Mouse (Mus musculus) neural tube, embryonic 12.5 days (tissue): ENCODE data around the gene Lmbr1l. TPM values are rescaled to one million over a fixed set of nuclear protein-coding genes. Genes with fewer than 3 reads are reported as not detected.
A peak's percentile ranks its signal among the peaks of the same experiment; 100 is the strongest.
"Not testable (repeated sequence)": the region's sequence is repeated elsewhere in the genome, so short reads cannot be mapped to it uniquely, and the experiment has no call there.

ENCODE experiments used
- ATAC-seq: fragments of 200-750 bp; cut with Nextera tagmentation; 2 replicates; pipeline ENCODE4 v1.8.0; 2017; ENCODE audit warnings: low read depth, mild to moderate bottlenecking, moderate TSS enrichment, moderate library complexity; ENCODE audit not compliant: low FRiP score
- H3K27ac ChIP-seq: fragments of 300-500 bp; sonication (generic); 2 replicates; pipeline ENCODE4 v1.5.1; 2016
- H3K27me3 ChIP-seq: fragments of 300-500 bp; sonication (generic); replicated peaks from 2 replicates; pipeline ENCODE4 v1.6.1; 2016; ENCODE audit warnings: mild to moderate bottlenecking
- H3K36me3 ChIP-seq: fragments of 300-500 bp; sonication (generic); 2 replicates; pipeline ENCODE4 v1.6.1; 2016; ENCODE audit warnings: mild to moderate bottlenecking
- H3K4me1 ChIP-seq: fragments of 300-500 bp; sonication (generic); 2 replicates; pipeline ENCODE4 v1.6.1; 2016
- H3K4me2 ChIP-seq: fragments of 300-500 bp; sonication (generic); replicated peaks from 2 replicates; pipeline ENCODE4 v1.6.1; 2016; ENCODE audit warnings: mild to moderate bottlenecking
- H3K4me3 ChIP-seq: fragments of 300-500 bp; sonication (generic); 2 replicates; pipeline ENCODE4 v1.5.1; 2016
- H3K9ac ChIP-seq: fragments of 300-500 bp; sonication (generic); 2 replicates; pipeline ENCODE4 v1.6.1; 2016; ENCODE audit warnings: mild to moderate bottlenecking
- H3K9me3 ChIP-seq: fragments of 300-500 bp; sonication (generic); 2 replicates; pipeline ENCODE4 v1.6.1; 2016; ENCODE audit warnings: mild to moderate bottlenecking
- WGBS: fragments of 180-500 bp; shearing (Covaris S2); methylation state at CpG from one replicate; pipeline ENCODE4 v1.1.7; 2016; 5-methylcytosine and 5-hydroxymethylcytosine counted together
- polyA plus RNA-seq: library from polyadenylated mRNA; unstranded; fragments of >200 nt; fragmentation: Nextera tagmentation; extraction: Ambion mirVana; gene quantifications from 2 replicates; pipeline ENCODE4 v1.2.1, GENCODE M21; 2016

Gene Lmbr1l
- polyA plus RNA-seq, 1 experiment from 2014 or later: 40.0 TPM

GRCm38 (mm10) chr15:98933004-98933671 lies 15.1 kb upstream of the Lmbr1l start:
- not testable (repeated sequence) for H3K36me3 ChIP-seq, H3K9me3 ChIP-seq, H3K27ac ChIP-seq, H3K27me3 ChIP-seq, ATAC-seq
- WGBS: 20% methylated on average over 8 of the region's 9 CpGs
- peaks cover 17% of the 10 kb centered on the region for H3K4me1 ChIP-seq
- peak overlapping the region; percentile 74 for H3K9ac ChIP-seq
- peak overlapping the region; percentile 50 for H3K4me3 ChIP-seq
- H3K4me2 ChIP-seq: peak overlapping the region; percentile 85

GRCm38 (mm10) chr15:98930998-98931397 lies 13.0 kb upstream of the Lmbr1l start:
- H3K27me3 ChIP-seq: no peaks in the 10 kb centered on the region
- H3K9ac ChIP-seq: no peak overlapping the region
- H3K4me2 ChIP-seq: peak overlapping the region; percentile 24
- H3K4me3 ChIP-seq: no peak overlapping the region
- H3K27ac ChIP-seq: no peak overlapping the region
- H3K36me3 ChIP-seq: peaks cover 8% of the 10 kb centered on the region; the same call in 1 of the 2 replicates
- no peaks in the 10 kb centered on the region for H3K9me3 ChIP-seq
- WGBS: 81% methylated on average over 3 of the region's 3 CpGs
- peaks cover 17% of the 10 kb centered on the region for H3K4me1 ChIP-seq
- no peak for ATAC-seq

- Histone ChIP-seq H3K27me3 (no peaks in the 10 kb centered on the region), H3K9me3 (no peaks in the 10 kb centered on the region), H3K9ac (no peak overlapping the region), H3K4me3 (no peak overlapping the region), H3K36me3 (peaks cover 8% of the 10 kb centered on the region; the same call in 1 of the 2 replicates), H3K27ac (no peak overlapping the region), H3K4me1 (peaks cover 12% of the 10 kb centered on the region), H3K4me2 (no peak overlapping the region; the same call in 1 of the 2 replicates)
- ATAC-seq: no peak
- 57% methylated on average over 8 of the region's 8 CpGs for WGBS
Measured at GRCm38 (mm10) chr15:98930017-98930734, 12.1 kb upstream of the Lmbr1l start.

- Histone ChIP-seq H3K4me2 (0 out of 2 replicates have a peak overlapping the region, but pooled peaks have one; percentile 2), H3K27me3 (no peaks in the 10 kb centered on the region), H3K36me3 (peaks cover 8% of the 10 kb centered on the region; the same call in 1 of the 2 replicates), H3K4me3 (no peak overlapping the region), H3K9ac (no peak overlapping the region), H3K4me1 (peaks cover 10% of the 10 kb centered on the region; the same call in 1 of the 2 replicates), H3K27ac (no peak overlapping the region), H3K9me3 (no peaks in the 10 kb centered on the region)
- 19% methylated on average over 13 of the region's 13 CpGs for WGBS
- no peak for ATAC-seq
Measured at GRCm38 (mm10) chr15:98928598-98929240, 10.7 kb upstream of the Lmbr1l start.

- Histone ChIP-seq H3K4me2 (no peak overlapping the region), H3K4me1 (peaks cover 6% of the 10 kb centered on the region; the same call in 1 of the 2 replicates), H3K36me3 (peaks cover 8% of the 10 kb centered on the region; the same call in 1 of the 2 replicates), H3K27me3 (no peaks in the 10 kb centered on the region), H3K4me3 (no peak overlapping the region), H3K9ac (no peak overlapping the region), H3K27ac (no peak overlapping the region), H3K9me3 (no peaks in the 10 kb centered on the region)
- 73% methylated on average over 5 of the region's 5 CpGs for WGBS
- ATAC-seq: no peak
Measured at GRCm38 (mm10) chr15:98927566-98927965, 9.5 kb upstream of the Lmbr1l start.

GRCm38 (mm10) chr15:98924682-98925081 lies 6.7 kb upstream of the Lmbr1l start:
- WGBS: 77% methylated on average over 3 of the region's 3 CpGs
- no peaks in the 10 kb centered on the region for H3K36me3 ChIP-seq

GRCm38 (mm10) chr15:98923031-98923537 lies 5.1 kb upstream of the Lmbr1l start:
- Histone ChIP-seq H3K4me1 (peaks cover 5% of the 10 kb centered on the region; the same call in 1 of the 2 replicates), H3K27me3 (no peaks in the 10 kb centered on the region), H3K4me3 (no peak overlapping the region), H3K27ac (no peak overlapping the region), H3K4me2 (no peak overlapping the region), H3K36me3 (no peaks in the 10 kb centered on the region), H3K9me3 (no peaks in the 10 kb centered on the region), H3K9ac (no peak overlapping the region)
- 91% methylated on average over 2 of the region's 2 CpGs for WGBS
- no peak for ATAC-seq

More at GRCm38 (mm10) chr15:98924682-98925081, 6.7 kb upstream of the Lmbr1l start:
- Histone ChIP-seq H3K4me3 (no peak overlapping the region), H3K4me1 (no peaks in the 10 kb centered on the region), H3K9me3 (no peaks in the 10 kb centered on the region), H3K9ac (no peak overlapping the region), H3K27me3 (no peaks in the 10 kb centered on the region), H3K27ac (no peak overlapping the region), H3K4me2 (no peak overlapping the region)
- no peak for ATAC-seq

GRCm38 (mm10) chr15:98922581-98922980 lies 4.5 kb upstream of the Lmbr1l start:
- WGBS: 64% methylated on average over 3 of the region's 3 CpGs
- ATAC-seq: no peak
- H3K4me3 ChIP-seq: no peak overlapping the region
- no peak overlapping the region for H3K27ac ChIP-seq
- H3K9ac ChIP-seq: no peak overlapping the region
- H3K4me1 ChIP-seq: peaks cover 5% of the 10 kb centered on the region; the same call in 1 of the 2 replicates
- no peaks in the 10 kb centered on the region for H3K9me3 ChIP-seq
- H3K36me3 ChIP-seq: no peaks in the 10 kb centered on the region
- H3K27me3 ChIP-seq: no peaks in the 10 kb centered on the region
- no peak overlapping the region for H3K4me2 ChIP-seq

- ATAC-seq: no peak
Measured at GRCm38 (mm10) chr15:98921510-98921909, 3.5 kb upstream of the Lmbr1l start.

GRCm38 (mm10) chr15:98918499-98918895 lies 466 bp upstream of the Lmbr1l start:
- H3K36me3 ChIP-seq: peaks cover 15% of the 10 kb centered on the region
- H3K9me3 ChIP-seq, H3K27me3 ChIP-seq, ATAC-seq: not testable (repeated sequence)
- peak overlapping the region; percentile 83 for H3K4me2 ChIP-seq
- H3K27ac ChIP-seq: peak overlapping the region; percentile 37; the same call in 1 of the 2 replicates
- H3K4me1 ChIP-seq: peaks cover 26% of the 10 kb centered on the region
- WGBS: 27% methylated on average over 8 of the region's 8 CpGs
- peak overlapping the region; percentile 88 for H3K4me3 ChIP-seq
- peak overlapping the region; percentile 45; the same call in 1 of the 2 replicates for H3K9ac ChIP-seq

More at GRCm38 (mm10) chr15:98921510-98921909, 3.5 kb upstream of the Lmbr1l start:
- Histone ChIP-seq H3K9ac (no peak overlapping the region), H3K36me3 (no peaks in the 10 kb centered on the region), H3K4me3 (no peak overlapping the region), H3K27me3 (no peaks in the 10 kb centered on the region), H3K27ac (no peak overlapping the region), H3K4me1 (peaks cover 9% of the 10 kb centered on the region), H3K4me2 (no peak overlapping the region), H3K9me3 (no peaks in the 10 kb centered on the region)
- 87% methylated on average over 5 of the region's 5 CpGs for WGBS

- Histone ChIP-seq H3K9ac (peak overlapping the region; percentile 90), H3K9me3 (no peaks in the 10 kb centered on the region), H3K36me3 (peaks cover 29% of the 10 kb centered on the region), H3K4me2 (peak overlapping the region; percentile 83), H3K4me1 (peaks cover 26% of the 10 kb centered on the region), H3K27me3 (no peaks in the 10 kb centered on the region), H3K4me3 (peak overlapping the region; percentile 88), H3K27ac (0 out of 2 replicates have a peak overlapping the region, but pooled peaks have one; percentile 89)
- ATAC-seq: no peak
- WGBS: 0% methylated on average over 14 of the region's 14 CpGs
Measured at GRCm38 (mm10) chr15:98917091-98917490, 940 bp downstream of the Lmbr1l start.

GRCm38 (mm10) chr15:98916016-98916415 lies 2.0 kb downstream of the Lmbr1l start:
- H3K27ac ChIP-seq: no peak overlapping the region
- no peak for ATAC-seq
- peaks cover 26% of the 10 kb centered on the region for H3K4me1 ChIP-seq
- 90% methylated on average over 4 of the region's 4 CpGs for WGBS
- peak overlapping the region; percentile 83 for H3K4me2 ChIP-seq
- peak overlapping the region; percentile 90; the same call in 1 of the 2 replicates for H3K9ac ChIP-seq
- no peaks in the 10 kb centered on the region for H3K27me3 ChIP-seq
- peaks cover 40% of the 10 kb centered on the region for H3K36me3 ChIP-seq
- peak overlapping the region; percentile 88; the same call in 1 of the 2 replicates for H3K4me3 ChIP-seq
- no peaks in the 10 kb centered on the region for H3K9me3 ChIP-seq
